Mouse (Mus musculus): ENCODE measurements around the gene Hist1h4c. TPM values are rescaled to one million over a fixed set of nuclear protein-coding genes. Genes with fewer than 3 reads are reported as not detected.
"Not testable (repeated sequence)": the region's sequence is repeated elsewhere in the genome, so short reads cannot be mapped to it uniquely, and the experiment has no call there.

Gene Hist1h4c
- polyA plus RNA-seq, 3 experiments from 2014 or later = 2.1 to 9.3 (median 4.2) TPM

- ATAC-seq = peak; percentile 69
Observed at GRCm38 (mm10) chr13:23729192-23729525, 30.9 kb upstream of the Hist1h4c start.

DNA sequence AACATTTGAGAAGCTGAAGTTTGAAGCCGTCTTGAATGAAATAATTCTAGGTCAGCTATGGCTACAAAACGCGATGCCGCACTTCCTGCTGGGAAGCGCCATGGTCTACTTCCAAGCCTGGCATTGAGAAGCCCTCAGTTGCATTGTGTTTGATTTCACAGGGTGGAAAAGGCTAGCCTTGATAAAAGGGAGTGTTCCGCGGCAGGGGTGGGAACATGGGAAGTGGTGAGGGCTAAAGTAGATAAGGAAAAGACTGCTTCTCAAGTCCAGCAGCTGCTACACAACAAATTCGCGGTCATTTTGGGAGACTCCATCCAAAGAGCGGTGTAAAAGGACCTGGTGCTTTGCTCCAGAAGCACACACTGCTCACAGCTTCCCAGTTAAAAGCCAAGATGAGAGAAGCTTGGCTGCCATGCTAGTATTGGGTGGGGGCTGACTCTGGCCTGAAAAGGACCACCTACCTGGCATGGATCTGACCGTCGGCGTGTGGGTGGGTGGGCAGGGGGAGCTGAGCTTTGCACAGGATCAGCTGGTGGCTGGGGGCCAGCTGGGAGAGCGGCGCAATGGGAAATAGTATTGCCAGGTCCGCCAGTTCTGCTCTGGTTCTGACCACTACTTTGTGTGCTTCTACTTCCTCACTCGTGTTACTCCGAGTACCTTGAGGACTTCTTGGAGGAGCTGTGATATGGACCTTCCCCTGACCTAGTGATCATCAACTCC lies 30.4 kb upstream of the Hist1h4c start:
- ATAC-seq = no peak

- no peak for ATAC-seq
Observed at GRCm38 (mm10) chr13:23725213-23725612, 27.0 kb upstream of the Hist1h4c start.

- no peak for ATAC-seq
Observed at GRCm38 (mm10) chr13:23724239-23724638, 26.0 kb upstream of the Hist1h4c start.

- not testable (repeated sequence) for ATAC-seq
Observed at GRCm38 (mm10) chr13:23717593-23718245, 19.5 kb upstream of the Hist1h4c start.

GRCm38 (mm10) chr13:23717176-23717575 lies 18.9 kb upstream of the Hist1h4c start:
- ATAC-seq = no peak

- no peak for ATAC-seq
Observed at GRCm38 (mm10) chr13:23716261-23717042, 18.2 kb upstream of the Hist1h4c start.

DNA sequence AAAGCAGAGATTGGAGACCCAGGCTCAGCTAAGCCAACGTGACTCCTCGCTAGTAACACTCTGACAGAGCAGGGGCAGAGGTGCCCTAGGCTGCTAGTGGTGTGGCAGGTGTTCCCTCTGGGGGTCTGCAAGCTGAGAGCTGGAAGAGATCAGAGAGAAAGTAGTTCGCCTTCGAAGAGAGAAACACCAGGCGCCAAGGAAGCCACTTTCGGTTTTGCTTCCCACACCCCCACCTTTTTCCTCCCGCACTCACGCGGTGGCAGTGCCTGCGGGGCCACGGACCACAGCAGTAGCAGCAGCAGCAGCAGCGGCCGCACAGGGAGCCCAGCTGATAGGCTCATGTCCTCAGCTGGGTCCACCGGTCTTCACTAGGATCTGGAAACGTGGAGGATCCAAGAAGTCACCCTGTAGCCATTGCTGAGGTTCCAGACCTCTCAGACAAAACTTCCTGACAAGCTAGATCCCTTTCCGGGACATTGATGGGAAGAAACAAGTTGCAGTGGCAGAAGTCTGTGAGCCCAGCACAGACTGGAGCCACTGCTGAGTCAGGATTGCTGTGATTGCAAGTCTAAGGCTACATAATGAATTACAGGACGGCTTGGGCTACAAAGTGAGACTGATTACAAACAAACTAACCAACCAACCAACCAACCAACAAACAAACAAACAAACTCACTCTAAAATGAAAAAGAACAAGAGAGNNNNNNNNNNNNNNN lies 12.3 kb upstream of the Hist1h4c start, which contains the start of gene Hfe:
Gene Hfe (minus strand): TSS at position 481 of the 716 bp plus-strand sequence.
- peak; percentile 93 for ATAC-seq

DNA sequence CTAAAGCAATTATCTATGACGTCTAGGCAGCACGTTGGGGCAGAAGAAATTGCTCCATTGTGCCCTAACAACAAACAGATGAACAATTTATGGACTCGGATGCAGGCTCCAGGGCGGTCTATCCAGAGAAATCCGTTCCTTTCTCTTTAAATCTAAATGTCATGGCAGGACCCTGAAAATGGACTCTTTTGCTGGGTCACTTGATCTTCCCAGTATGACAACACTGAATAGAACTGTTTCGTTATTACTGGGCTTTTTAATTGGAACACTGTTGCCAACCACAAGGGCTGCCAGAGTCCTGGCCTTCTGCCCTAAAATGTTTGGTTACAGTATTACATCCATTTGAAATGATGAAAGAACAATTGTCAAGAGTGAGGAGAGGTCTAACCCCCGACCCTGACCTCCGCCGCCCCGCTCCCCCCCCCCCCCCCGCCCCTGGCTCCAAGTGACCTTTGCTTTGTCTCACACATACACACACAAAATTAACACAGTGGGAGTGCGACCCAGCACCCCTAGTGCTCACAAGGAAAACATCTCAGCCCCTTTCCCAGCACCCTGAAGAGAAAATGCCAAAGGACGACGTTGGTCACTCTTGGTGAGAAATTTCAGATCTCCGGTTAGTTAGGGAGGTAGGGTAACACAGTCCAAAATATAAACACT lies 11.6 kb upstream of the Hist1h4c start:
- peak; percentile 44 for ATAC-seq

- no peak for ATAC-seq
Observed at GRCm38 (mm10) chr13:23708654-23709053, 10.4 kb upstream of the Hist1h4c start.

DNA sequence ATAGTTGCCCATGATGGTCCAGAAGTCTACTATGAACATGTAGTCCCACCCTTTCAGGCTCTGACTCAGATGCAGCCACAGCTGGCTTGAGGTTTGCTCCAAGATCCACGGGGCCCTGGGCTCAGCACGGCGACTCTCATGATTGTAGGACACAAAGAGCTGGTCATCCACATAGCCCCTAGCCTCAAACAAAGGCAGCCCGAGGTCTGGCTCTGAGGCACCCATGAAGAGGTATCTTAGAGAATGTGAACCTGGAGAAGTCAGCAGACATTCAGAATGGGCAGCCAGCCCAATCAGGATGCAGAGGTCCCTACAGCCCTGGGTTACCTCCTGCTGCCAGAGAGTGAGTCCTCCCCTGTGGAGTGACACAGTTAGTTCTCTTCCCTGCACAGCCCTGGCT lies 9.8 kb upstream of the Hist1h4c start:
- no peak for ATAC-seq

GRCm38 (mm10) chr13:23706771-23707170 lies 8.5 kb upstream of the Hist1h4c start:
- ATAC-seq = no peak

DNA sequence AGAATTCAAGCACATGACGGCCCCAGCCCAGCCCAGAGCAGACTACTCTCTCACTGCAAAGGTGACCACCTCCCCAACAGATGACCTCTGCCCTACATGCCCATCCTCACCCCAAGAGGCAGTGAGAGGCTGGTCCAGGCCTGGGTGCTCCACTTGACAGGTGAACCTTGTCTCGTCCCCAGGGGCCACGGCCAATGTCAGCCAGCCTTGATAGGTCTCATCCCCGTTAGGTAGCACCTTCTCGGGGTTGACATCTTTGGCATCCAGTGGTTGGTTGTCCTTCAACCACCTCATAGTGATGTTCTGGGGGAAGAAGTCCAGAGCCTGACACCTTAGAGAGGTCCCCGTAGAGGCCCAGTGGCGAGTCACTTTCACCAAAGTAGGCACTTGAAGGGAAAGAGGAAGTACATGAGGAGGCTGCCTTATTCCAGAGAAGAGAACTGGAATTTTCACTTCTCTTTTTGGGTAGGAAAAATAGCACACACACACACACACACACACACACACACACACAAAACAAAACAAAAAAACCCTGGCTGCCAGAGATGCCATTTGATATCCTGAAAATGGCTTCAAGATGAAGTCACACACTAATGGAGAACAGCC lies 7.6 kb upstream of the Hist1h4c start:
- ATAC-seq = no peak

GRCm38 (mm10) chr13:23702801-23703200 lies 4.5 kb upstream of the Hist1h4c start:
- not testable (repeated sequence) for ATAC-seq

GRCm38 (mm10) chr13:23702220-23702619 lies 4.0 kb upstream of the Hist1h4c start:
- ATAC-seq = no peak

DNA sequence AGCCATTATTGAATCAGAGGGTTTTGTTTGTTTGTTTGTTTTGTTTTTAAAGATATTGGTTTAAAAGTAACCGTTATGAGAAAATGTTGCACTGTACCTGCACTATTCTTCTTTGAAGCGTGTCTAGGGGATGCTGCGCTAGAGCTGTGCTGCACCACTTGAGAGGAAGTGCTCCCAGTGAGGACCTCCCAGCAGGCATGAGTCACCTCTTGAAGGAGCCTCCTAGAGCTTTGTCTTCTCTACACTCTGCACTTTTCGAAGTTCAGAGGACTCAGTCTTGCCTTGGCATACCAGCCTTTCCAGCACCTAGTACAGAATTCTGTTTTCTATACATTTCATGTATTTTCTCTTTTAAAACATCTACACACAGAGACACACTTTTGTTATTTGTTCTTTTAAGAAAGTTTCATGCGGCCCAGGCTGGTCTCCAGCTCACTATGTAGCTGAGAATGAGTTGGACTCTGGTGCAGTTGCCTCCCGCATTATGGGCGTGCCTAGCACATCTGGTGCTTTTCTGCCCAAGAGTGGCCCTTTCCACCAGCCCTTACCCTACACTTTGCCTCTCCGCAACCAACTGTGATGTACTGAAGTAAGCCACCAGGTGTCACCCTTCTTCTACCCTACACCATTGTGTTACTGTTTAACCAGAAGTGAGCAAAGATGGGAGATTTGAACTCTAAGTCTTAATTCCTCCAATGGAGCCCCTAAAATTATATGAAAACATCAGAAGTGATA lies 2.7 kb upstream of the Hist1h4c start:
- peak; percentile 52 for ATAC-seq

GRCm38 (mm10) chr13:23699767-23700166 lies 1.5 kb upstream of the Hist1h4c start:
- no peak for ATAC-seq

GRCm38 (mm10) chr13:23698996-23699395 lies 742 bp upstream of the Hist1h4c start:
- ATAC-seq = no peak

DNA sequence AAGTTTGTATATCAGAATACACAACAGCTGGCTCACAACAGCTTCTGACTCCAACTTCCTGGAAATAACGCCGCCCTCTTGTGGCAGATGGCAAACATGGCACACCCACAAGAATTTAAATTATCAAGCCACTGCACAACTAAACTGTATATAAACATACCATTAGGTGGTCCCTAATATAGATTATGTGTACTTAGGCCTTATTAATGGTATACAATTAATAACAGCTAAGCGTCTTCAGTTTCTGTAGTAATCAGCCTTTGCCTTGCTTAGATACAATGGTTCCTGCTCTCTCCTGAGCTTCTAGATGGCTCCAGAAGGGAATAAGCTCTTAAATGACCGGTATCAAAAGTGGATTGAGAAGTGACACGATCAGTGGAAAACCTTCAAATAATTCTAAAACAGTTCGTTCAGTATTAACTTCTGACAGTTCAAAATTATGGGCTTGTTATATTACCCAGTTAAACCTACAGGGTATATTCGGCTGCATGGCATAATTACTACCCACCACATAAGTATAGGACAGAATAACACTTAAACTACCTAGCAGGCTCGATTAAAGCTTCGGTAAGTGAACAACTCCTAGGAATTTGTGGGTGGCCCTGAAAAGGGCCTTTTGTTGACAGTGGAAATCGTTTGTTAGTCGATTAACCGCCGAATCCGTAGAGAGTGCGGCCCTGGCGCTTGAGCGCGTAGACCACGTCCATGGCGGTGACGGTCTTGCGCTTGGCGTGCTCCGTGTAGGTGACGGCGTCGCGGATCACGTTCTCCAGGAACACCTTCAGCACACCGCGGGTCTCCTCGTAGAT lies 559 bp downstream of the Hist1h4c start:
- ATAC-seq = peak; percentile 32

DNA sequence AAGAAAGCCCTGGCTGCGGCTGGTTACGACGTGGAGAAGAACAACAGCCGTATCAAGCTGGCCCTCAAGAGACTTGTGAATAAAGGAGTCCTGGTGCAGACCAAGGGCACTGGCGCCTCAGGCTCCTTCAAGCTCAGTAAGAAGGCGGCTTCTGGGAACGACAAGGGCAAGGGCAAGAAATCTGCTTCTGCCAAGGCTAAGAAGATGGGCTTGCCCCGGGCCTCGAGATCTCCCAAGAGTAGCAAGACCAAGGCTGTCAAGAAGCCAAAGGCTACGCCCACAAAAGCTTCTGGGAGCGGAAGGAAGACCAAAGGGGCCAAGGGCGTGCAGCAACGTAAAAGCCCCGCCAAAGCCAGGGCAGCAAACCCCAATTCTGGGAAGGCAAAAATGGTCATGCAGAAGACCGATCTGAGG lies 2.2 kb downstream of the Hist1h4c start:
- no peak for ATAC-seq

All from inflammation-experienced regulatory T-cells, adult 6 months (primary cell).